Mouse (Mus musculus) WW6 (cell line): Measurements from ENCODE around the gene Isca2.

ENCODE experiments used
- DNase-seq: peaks from one replicate; pipeline ENCODE4 v3.0.0-alpha.2; 2013; ENCODE audit warnings: low read depth, low spot score

Isca2 gene

DNA sequence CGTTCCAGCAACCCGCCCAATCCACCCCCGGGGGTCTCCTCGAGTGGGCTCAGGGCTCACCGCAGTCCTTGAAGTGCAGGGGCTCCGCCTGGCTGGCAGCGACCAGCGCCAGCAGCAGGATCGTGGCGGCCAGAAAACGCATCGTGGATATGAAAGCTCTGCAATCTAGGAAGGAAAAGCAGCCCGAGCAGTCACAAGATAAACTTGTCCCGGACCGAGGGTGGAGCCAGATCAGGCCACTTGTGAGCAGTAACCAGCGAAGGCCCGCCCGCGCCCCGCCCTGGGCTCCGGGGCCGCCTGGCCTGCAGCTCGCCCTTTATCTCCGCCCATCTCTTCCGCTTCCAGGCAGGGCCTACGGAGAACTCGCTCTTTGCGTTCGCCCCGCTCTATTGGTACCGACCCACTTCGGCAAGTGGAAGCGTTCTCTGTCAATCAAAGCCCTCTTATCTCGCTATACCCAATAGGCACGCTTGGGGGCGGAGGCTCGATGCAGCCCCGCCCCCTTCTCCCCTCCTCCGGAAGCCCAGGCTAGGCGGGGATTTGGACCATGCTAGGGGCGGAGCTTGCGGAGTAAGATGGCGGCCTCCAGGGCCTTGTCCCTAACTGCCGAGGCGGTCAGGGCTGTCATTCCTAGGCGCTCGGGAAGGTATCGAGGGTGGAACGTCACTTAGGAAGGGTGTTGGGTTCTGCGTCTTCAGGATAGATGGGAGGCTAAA, at the start of gene Isca2, which contains the start of gene Npc2:
Gene Isca2 (plus strand): TSS at position 526 of the 716 bp plus-strand sequence.
Gene Npc2 (minus strand): TSS at position 427 of the 716 bp plus-strand sequence.
- peak; percentile 97 for DNase-seq

DNA sequence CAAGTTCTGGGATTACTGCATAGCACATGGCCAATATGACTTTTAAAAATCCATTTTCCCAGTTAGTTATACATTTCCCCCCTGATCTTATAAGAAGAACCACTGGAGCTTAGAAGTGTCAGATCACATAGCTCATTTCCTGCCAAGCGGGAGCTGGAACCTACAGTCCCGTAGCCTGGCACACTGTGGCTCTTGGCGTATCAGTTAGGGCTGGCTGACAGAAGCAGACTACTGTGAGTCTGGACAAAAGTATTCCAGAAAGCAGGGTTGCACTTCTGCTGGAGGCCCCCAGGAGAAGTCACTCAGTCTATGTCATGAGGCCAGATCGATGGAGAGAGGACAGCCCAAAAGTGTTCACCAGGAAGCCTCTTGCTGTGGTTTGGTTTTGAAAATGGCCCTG, 46.7 kb upstream of the Isca2 start:
- DNase-seq, result no peak

DNA sequence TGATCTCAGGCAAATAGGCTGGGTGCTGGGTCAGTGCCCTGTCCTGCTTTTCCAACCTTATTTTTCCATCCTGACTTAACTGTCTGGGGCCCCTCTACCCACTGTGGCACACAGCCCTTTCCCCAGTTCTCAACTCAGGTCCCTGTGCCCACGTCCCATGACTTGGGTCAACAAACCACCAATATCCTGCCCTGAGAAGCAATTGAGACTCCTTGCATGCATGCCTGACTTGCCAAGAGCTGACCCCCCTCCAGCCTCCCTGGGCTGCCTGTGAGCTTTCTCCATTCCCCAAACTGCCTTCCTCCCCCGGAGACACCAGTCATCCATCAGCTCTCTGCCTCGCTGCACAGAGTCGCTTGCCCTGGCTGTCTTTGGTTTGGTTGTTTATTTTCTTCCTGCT, 46.1 kb upstream of the Isca2 start:
- DNase-seq, result no peak

DNA sequence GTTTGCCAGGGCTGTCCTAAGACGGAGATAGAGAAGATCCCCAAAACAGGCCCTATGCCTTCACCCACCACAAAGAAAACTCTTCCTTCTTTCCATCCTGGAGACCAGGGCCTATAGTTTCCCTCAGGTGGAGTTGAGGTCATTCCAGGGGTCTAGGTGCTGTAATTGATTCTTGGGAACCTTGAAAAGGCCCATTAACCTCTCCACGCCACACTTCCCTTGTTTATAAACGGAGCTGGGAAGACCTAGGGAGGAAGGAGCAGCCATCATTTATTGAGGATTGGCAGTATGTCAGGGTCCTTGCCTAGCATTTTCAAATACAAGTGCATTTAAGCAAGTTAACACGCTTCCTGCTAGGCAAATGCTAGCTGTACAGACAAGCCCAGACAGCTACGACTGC, 45.6 kb upstream of the Isca2 start:
- DNase-seq, result no peak

DNA sequence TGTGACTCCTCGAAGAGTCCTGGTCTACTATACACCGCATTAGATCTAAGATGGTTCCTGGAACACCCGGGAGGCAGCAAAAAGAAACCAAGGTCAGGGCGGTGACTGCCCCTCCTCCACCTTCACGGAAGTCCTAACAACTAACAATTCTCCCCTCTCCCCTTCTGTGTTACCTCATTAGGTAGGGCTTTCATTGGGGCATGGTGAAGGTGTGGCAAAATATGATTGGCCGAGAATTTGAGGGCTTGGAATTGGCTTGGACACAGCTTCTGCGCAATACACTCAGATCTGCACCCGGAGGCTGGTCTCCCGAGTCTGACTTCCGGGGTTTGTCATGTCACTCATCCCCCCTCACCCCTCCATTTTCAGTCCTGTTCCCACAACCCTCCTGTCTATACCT, 44.6 kb upstream of the Isca2 start:
- DNase-seq, result no peak

GRCm38 (mm10) chr12:84733366-84733765, 39.7 kb upstream of the Isca2 start:
- no peak for DNase-seq

DNA sequence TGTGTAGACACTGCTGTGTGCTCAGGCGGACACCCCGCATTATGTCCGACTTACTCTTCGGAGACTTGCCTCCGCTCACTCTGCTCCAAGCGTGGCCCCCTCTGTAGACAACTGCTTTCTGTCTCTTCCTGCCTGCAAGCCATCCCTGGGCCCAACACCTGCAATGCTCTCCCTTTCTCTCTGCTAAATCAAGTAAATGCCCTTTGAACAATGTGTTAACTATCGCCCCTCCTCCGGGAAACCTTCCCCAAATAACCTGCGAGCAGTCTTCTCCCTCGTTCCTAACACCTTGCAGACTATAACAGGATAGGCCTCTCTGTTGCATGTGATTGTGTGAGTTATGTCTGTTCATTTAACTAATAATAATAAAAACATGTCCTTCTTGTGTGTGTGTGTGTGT, 29.6 kb upstream of the Isca2 start:
- DNase-seq, result no peak

DNA sequence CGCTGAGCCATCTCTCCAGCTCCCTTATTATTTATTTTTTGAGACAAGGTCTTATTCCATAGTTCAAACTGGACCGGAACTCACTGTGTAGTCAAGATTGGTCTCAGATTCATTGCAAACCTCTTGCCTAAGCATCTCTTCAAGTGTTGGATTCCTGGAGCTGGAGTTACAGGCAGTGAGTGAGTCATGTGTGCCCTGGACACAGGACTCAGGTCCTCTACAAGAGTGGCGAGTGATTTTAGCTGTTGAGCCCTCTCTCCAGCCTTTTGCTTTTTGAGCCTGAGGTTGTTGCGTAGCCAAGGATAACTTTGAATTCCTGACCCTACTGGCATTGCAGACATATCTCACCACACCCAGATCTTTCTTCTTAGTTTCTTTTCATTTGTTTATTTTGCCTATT, 27.4 kb upstream of the Isca2 start:
- no peak for DNase-seq

DNA sequence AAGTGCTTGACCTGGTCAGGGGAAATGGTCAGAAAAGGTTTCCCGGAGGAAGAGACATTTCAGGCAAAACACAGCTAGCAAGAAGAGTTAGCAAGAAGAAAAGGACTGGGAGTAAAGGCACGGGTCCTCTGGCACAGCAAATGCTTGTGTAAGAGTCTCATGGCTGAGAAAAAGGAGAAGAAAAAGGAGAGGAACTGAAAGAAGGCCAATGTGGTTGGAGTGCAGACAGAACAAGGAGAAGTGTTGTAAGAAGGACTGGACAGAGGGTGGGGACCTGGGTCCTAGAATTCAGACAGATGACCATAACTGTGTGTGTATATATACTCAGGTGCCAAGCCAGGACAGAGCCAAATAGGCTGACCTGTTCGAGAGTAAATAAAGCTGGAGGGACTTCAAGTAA, 24.9 kb upstream of the Isca2 start:
- no peak for DNase-seq

- DNase-seq, result no peak
Measured at GRCm38 (mm10) chr12:84750661-84751060, 22.4 kb upstream of the Isca2 start.

GRCm38 (mm10) chr12:84752131-84752977, 20.7 kb upstream of the Isca2 start:
- no peak for DNase-seq

- DNase-seq, result no peak
Measured at GRCm38 (mm10) chr12:84755008-84755695, 17.9 kb upstream of the Isca2 start.

DNA sequence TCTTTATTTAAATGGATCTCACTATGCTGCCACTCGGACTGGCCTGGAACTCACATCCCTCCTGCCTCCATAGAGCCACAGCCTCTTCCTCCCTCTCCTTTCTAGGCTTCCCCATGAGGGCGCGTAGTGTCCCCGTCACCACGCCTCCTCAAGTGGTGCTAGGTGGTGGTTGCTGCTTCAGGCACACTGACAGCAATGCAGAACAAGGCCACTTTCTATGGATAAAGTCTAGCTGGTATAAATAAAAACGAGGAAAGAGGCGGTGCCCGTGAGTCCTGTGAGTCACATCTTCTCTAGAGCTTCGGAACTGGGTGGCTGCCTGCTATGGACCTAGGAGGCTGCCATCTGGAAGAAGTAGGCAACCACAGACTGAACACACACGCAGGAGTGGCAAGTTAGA, 17.0 kb upstream of the Isca2 start:
- DNase-seq, result no peak

- no peak for DNase-seq
Measured at GRCm38 (mm10) chr12:84759063-84759462, 14.0 kb upstream of the Isca2 start.

- no peak for DNase-seq
Measured at GRCm38 (mm10) chr12:84762532-84762931, 10.5 kb upstream of the Isca2 start.

DNA sequence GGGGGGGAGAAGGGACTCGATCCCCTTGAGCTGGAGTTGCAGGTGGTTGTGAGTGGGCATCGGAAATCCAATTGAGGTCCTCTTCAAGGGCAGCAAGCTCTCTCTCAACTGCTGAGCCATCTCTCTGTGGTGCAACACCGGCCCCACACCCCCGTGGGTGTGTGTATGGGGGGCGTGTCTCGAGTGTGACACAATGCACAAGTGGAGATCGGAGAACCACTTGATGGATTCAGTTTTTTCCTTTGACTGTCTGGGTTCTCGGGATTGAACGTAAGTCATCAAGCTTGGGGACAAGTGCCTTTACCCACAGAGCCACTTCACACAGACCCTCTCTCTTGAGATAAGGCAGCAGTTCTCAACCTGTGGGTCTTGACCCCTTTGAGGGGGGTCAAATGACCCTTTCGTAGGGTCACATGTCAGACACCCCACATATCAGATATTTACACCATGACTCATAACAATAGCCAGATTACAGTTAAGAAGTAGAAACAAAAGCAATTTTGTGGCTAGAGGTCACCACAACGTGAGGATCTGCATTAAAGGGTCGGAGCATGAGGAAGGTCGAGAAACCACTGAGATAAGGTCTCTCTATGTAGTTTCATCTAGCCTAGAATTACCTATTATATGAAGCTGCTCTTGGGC, 9.4 kb upstream of the Isca2 start:
- no peak for DNase-seq

DNA sequence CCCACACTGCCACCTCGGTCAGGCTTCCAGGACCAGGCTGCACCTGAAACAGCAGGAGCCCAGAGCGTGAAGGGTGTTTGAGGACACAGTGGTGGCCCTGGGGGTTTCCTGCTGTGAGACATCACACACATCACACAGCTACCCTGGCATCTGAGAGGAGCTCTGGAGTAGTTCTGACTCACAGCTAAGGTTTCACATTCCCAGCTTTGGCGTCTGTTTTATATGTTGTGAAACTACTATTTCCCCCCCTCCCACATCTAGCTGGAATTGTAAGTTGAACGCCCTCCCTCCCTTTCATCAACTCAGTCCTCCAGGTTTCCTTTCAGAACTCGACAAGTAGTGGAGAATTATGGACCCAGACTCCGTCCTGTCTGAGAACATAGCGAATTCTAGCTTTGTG, 8.3 kb upstream of the Isca2 start:
- no peak for DNase-seq

GRCm38 (mm10) chr12:84765506-84765905, 7.5 kb upstream of the Isca2 start:
- peak; percentile 53 for DNase-seq

DNA sequence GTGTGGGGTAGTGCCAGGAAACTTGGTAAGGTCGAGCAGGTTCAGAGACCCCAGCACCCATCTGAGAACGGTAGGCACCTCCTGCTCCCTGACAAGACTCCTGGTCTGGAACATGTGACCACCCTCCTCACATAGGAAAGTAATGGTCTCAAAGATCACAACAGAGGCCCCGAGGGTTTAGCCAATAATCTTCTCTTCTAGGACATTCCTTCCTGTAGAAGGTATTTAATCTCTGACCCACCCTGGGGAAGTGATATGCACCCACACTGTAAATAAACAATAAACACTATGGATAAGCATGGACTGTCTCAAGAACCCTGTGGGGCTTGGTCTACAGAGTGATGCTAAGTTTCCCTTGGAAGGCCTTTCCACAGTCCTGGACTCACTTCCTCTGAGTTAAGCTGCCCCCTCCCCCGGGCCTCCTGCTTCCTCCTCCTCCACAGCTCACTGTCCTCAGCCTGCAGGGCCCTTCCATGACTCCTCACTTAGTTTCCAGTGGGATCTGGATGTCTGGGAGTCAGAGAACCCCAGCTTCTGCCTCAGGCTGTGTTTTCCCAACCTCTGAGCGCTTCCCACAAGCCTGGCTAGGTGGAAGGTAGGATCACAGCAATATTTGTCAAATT, 6.8 kb upstream of the Isca2 start:
- no peak for DNase-seq

- no peak for DNase-seq
Measured at GRCm38 (mm10) chr12:84767510-84767909, 5.5 kb upstream of the Isca2 start.

DNA sequence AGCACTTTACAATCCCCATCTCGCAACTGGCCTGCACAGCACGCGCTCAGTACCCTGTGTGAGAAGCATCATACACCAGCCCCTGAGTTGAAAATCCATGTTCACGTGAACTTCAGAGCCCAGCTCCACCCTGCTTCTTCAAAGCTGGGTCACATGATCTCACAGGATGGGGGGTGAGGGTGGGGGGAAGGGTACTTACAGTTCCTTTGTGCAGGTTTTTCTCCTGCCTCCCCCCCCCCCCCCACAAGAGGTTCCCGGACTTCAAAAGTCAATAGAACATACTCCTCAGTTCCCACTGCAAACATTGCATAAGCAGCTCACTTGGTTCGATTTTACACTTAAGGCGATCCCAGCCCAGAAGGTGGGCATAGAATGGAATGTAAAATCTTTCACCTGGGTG, 3.4 kb upstream of the Isca2 start:
- DNase-seq, result no peak
